Mouse (Mus musculus) lung, postnatal 14 days (tissue): ENCODE data around the gene Timm8b.

Experiments
- DNase-seq: peaks from one replicate; pipeline ENCODE4 v3.0.0; 2021

The Timm8b gene

DNA sequence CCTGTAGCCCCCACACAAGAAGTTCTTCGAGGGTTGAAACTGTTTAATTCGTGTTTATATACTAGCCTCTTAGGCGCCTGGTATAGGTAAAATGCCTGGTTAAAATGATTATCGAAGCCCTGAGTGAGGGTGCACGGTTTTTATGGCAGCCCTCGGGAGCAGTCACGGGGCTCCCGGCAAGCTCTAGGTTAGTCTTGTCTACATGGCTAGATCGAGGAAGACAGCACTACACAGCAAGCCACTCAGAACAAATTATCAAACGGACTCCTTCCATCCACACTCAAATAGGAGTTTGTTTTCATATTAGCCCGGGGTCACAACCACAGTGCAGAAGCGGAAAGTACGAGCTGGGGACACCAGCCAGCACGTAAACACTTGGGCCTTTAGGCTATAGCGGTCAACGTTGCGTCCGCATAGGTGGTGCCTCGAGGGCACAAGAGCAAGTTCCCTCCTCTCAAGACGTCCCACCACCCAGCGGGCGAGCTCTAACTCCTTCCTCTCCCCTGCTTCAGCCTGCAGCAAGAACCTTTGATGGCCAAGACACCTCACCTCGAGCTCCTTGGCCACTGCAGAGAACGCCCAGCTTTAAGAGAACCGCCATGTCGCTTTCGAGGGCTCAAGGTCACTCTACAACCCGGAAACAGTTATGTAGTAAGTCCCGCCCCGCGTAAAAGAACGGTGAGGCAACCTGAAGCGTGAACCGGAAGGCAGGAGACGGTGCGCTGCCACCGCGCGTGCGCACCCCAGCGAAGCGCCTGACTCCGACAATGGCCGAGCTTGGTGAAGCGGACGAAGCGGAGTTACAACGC is at the start of gene Timm8b, which contains the start of gene Sdhd:
TSS of gene Timm8b (plus strand) at position 722 of the 809 bp plus-strand sequence.
TSS of gene Sdhd (minus strand) at position 624 of the 809 bp plus-strand sequence.
- peak; percentile 92 for DNase-seq

- DNase-seq = peak; percentile 19
Observed at GRCm38 (mm10) chr9:50554241-50555093, 49.2 kb upstream of the Timm8b start, which contains the start of gene Il18. Il18 (plus strand) TSS chr9:50554827.

GRCm38 (mm10) chr9:50555094-50555446 is 48.6 kb upstream of the Timm8b start, which contains the start of gene Bco2:
Bco2 (minus strand) TSS chr9:50555181.
- DNase-seq = no peak

DNA sequence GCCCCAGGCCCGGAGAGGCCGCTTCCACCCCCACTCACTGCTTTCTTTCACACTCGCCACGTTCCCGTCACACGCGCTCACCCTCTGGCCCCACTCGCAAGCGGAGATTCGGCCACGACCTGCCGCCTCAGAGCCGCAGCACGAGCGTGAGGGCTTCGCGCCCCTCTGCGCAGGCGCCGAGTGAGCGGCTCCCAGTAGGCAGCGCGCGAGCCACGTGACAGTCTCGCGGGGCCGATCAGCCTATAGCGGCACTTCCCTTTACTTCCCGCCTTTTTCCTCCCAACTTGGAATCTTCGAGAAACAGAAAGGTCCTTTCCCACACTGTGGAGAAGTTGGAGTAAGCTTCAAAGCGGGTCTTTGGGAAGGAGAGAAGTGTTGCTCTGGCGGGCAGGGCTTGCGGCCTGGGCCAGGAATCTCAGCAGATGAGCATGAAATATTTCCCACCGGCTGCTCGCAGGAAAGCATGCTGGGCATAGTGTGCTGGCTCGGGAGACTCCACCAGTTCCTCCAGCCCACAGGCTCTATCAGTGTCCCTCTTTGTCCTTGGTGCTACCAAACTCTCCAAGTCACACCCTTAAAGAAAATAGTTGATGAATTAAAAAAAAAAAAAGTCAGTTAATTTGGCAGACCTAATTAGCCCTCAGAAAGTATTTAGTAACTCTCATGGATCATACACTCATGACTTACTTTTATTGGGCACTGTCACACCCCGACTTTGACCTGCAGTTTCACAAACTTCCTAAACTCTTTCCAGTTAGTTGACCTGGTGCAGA is 42.4 kb upstream of the Timm8b start, which contains the start of gene Tex12:
TSS of gene Tex12 (minus strand) at position 181 of the 773 bp plus-strand sequence.
- no peak for DNase-seq

- DNase-seq = no peak
Observed at GRCm38 (mm10) chr9:50561918-50562360, 41.8 kb upstream of the Timm8b start.

DNA sequence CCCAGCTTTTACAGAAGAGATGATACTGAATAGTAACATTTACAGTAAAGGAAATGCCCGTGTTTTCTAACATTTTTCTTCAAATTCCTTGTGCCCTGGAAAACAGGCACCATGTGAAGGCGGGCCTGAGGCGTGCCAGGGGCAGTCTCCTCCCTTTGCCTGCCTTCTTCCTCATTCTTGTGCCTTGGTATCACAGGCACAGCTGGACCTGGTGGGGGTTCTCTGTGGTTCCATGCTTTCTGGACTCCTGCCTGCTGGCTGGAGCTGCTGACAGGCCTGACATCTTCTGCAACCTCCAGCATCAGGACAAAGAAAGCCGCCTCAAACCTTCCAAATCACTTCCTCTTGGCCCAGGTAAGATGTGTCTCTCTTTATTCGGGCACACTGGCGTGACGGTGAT is 38.5 kb upstream of the Timm8b start:
- no peak for DNase-seq

- no peak for DNase-seq
Observed at GRCm38 (mm10) chr9:50565940-50566339, 37.8 kb upstream of the Timm8b start.

DNA sequence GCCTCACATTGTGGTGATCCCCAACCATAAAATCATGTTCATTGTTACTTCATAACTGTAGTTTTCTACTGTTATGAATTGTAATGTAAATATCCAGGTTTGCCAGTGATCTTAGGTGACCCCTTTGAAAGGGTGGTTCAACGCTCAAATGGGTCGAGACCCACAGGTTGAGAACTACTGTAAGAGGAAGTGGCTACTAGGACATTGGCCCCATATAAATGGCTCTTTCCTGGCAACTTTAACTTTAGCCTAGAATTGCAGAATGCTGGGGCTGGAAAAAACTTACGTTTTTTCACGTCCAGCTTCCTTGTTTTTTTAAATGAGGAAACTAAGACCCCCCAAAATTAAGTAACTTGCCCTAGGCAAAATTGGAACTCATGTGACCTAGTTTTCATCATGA is 36.3 kb upstream of the Timm8b start:
- DNase-seq = no peak

DNA sequence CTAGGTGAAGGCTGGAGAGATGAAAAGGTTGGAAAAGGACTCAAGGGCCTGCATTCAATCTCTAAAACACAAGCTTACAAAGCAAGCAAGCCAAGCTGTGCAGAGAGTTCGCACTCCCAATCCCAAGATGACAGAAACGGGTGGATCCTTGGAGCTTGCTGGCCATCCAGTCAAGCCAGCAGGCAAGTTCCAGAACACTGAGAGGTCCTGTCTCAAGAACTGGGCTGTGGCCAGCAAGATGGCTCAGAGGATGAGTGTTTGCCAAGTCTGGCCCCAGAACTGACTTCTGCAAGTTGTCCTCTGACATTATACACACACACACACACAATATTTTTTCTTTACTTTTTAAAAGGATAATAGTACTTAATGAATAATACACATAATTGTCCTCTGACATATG is 35.8 kb upstream of the Timm8b start:
- DNase-seq = no peak

GRCm38 (mm10) chr9:50569599-50570525 is 33.8 kb upstream of the Timm8b start:
- no peak for DNase-seq

GRCm38 (mm10) chr9:50580370-50580769 is 23.3 kb upstream of the Timm8b start:
- DNase-seq = no peak

GRCm38 (mm10) chr9:50585145-50585818 is 18.4 kb upstream of the Timm8b start:
- DNase-seq = no peak

DNA sequence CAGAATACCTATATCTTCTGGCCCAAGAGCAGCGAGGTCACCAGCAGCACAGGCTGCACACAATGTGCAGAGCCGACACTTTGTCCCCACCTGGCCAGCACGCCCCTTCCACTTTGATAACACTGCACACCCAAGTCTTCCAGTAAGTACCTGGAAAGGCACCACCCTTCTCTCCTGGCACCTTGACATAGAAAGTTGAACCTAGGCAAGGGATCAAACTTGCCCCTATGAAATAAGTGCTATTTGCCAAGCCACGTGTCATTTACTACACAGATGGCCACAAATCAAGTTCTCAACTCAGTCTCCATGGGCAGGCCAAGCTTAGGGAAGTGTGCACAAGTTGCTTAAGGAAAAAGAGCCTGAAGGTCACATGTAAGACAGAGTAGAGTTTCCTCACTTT is 16.8 kb upstream of the Timm8b start:
- DNase-seq = no peak

GRCm38 (mm10) chr9:50590856-50591518 is 12.7 kb upstream of the Timm8b start:
- DNase-seq = no peak

GRCm38 (mm10) chr9:50592955-50593354 is 10.8 kb upstream of the Timm8b start:
- no peak for DNase-seq

GRCm38 (mm10) chr9:50593544-50593943 is 10.2 kb upstream of the Timm8b start:
- peak; percentile 39 for DNase-seq

DNA sequence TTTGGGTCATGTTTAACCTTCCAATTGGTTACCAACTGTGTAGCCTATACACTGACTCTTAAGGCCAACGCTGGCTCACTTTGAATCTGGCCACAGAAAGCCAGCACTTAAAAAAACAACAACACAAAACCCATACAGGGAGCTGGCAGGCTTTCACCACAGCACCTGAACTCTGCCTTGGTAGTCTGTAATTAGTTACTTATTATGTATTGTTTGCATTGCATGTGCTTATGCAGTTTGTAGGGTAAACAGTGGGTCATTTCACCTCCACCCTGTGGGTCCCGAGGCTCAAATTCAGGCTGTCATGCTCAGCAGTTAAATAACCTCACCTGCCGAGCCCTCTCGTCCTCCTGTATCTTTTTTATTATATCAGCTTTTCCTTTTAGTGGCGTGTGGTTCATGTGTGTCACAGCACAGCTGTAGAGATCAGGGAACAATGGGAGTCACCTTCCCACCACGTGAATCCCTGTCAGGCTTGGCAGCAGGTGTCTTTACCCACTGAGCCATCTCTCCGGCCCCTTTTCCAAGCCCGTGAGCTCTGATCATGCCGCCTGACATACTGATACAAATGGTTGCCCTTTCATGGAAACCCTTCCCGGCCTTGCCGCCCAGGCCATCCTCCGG is 8.8 kb upstream of the Timm8b start:
- DNase-seq = no peak

DNA sequence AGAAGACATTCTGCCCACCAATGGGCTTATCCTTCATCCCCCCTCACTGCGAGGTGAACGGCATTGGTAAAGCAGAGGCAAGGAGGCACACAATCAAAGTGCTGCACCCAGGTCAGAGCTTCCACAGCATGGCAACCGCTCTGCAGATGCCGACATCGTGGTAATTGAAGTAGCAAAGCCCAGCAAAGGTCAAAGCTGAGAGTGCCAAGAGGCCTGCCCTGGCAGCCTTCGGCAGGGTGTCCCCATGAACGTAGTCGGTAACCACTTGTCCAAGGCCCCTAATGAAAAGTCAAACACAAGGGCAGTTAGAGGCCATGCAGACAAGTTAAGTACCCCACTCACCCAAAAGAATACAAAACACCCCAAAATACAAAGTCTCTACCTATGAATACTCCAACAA is 6.7 kb upstream of the Timm8b start:
- DNase-seq = no peak

- no peak for DNase-seq
Observed at GRCm38 (mm10) chr9:50601536-50601935, 2.2 kb upstream of the Timm8b start.
